Mouse (Mus musculus) brain, embryonic 14.5 days (tissue): Measurements from ENCODE around the gene Gbp10.
"Not testable (repeated sequence)": the region's sequence is repeated elsewhere in the genome, so short reads cannot be mapped to it uniquely, and the experiment has no call there.

Source experiments
- CTCF ChIP-seq: fragments of 200-500 bp; IDR thresholded peaks from 2 replicates; pipeline ENCODE4 v1.5.1; 2012; ENCODE audit warnings: inconsistent platforms, mild to moderate bottlenecking, moderate library complexity, borderline replicate concordance; ENCODE audit not compliant: insufficient read depth, insufficient read length; ENCODE audit errors: extremely low read depth
- POLR2A ChIP-seq: fragments of 200-500 bp; IDR thresholded peaks from 2 replicates; pipeline ENCODE4 v1.6.1; 2012; ENCODE audit warnings: mild to moderate bottlenecking, inconsistent platforms, borderline replicate concordance; ENCODE audit not compliant: poor library complexity, insufficient read depth, insufficient read length, severe bottlenecking; ENCODE audit errors: extremely low read depth

DNA sequence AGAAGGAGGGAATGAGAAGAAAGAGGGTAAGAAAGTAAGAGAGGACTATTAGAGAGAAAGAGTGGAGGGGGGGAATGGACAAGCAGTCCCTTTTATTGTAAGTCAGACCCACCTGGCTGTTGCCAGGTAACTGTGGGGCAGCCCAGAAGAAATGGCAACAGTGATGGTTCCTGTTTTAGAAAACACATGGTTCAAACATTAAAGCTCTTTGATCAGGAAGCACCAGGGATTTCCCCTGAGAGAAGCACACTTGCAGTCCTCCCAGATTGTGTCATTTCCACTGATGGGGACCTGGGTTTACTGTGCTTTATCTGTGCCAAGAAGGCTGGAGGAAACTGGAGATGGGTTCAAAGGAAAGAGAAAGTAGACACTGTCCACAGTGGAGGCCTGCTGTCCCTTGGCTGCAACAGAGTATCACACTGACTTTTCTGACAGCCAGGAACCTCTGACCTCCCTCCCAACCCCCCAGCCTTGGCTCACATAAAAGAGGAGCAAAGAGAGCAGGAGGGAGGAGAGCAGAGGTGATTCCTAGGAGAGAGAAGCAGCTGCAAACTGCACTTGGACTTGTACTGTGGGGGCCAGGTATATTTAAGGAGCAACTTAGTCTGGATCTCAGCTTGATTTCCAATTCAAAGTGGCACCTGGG lies 41.3 kb downstream of the Gbp10 start:
- not testable (repeated sequence) for TF ChIP-seq CTCF, POLR2A
